Mouse (Mus musculus): ENCODE results near the gene Eed. TPM values are rescaled to one million over a fixed set of nuclear protein-coding genes. Genes with fewer than 3 reads are reported as not detected.

Eed gene
- polyA plus RNA-seq, 2 experiments = 32.3 to 34.1 TPM

- peaks cover 0 to 2% of the 10 kb centered on the region in 2 experiments; a peak in 2 of 4 replicates for H3K4me1 ChIP-seq (replicated peaks; ENCODE audit: control insufficient read depth in 2 of 2, insufficient read depth in 2 of 2, low read length in 1 of 2)
- no peak for DNase-seq (ENCODE audit: low read depth in 3 of 3, low spot score in 3 of 3)
- no peak overlapping the region for H3K4me2 ChIP-seq (ENCODE audit: low read depth)
These were observed 71.1 kb downstream of the Eed start for GRCm38 (mm10) chr7:89909711-89910110.

DNA sequence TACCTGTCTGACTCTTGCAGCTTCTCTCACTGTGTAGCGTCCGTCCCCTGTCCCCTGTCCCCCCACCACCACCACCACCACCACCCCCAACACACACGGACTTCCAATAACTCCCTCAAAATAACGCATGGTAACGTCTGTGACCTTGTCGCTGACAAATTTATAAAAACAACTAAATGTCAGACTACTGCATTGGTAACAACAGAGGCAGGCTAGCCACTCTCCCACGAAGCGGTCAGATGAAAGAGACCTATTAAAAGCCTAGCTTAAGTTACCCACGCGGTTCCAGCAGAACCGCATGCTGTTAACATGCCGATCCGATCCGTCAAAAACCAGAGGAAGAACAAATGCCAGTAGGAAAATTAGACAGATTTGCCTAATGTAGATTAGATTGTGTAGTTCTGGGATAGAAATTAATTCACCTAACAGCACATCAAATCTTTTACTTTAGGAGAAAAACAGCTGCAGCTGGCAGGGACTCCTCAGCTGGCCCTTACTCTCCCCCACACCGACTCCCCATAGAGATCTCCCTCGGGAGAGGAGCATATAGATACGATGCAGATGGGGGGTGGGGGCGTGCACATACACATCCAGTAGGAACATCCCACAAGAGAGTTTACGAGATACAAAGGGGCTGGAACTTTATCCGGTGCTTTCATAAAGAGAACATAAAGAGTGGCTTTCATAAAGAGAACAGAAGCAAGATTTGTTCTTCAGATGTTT, 71.7 kb downstream of the Eed start:
- H3K27ac ChIP-seq = no peak overlapping the region
- H3K4me1 ChIP-seq (replicated peaks; ENCODE audit: control insufficient read depth in 2 of 2, insufficient read depth in 2 of 2, low read length in 1 of 2) = peaks cover 0 to 2% of the 10 kb centered on the region in 2 experiments; a peak in 2 of 4 replicates
- ATAC-seq (ENCODE audit: insufficient read depth) = no peak
- no peak overlapping the region for H3K9ac ChIP-seq (replicated peaks)
- H3K4me2 ChIP-seq (ENCODE audit: low read depth) = no peak overlapping the region
- WGBS (ENCODE audit: insufficient replicate concordance) = 68% methylated on average over 20 of the region's 20 CpGs
- H3K27me3 ChIP-seq (ENCODE audit: control insufficient read depth, insufficient read depth, low read length) = no peaks in the 10 kb centered on the region
- no peaks in the 10 kb centered on the region for H3K36me3 ChIP-seq (replicated peaks; ENCODE audit: control insufficient read depth, insufficient read depth, low read depth)
- no peak overlapping the region for H3K4me3 ChIP-seq (ENCODE audit: insufficient read depth in 1 of 2, low read depth in 2 of 2, low read length in 2 of 2)
- no peak for DNase-seq (ENCODE audit: low read depth in 3 of 3, low spot score in 3 of 3)
- TF ChIP-seq CTCF (IDR thresholded peaks at IDR 0.05; ENCODE audit: low read depth) (no peak), EP300 (IDR thresholded peaks at IDR 0.05; ENCODE audit: low read depth) (no peak)
- no peaks in the 10 kb centered on the region for H3K9me3 ChIP-seq (ENCODE audit: control insufficient read depth, low read length)

More at GRCm38 (mm10) chr7:89909711-89910110, 71.1 kb downstream of the Eed start:
- no peak overlapping the region for H3K27ac ChIP-seq
- H3K4me3 ChIP-seq (ENCODE audit: insufficient read depth in 1 of 2, low read depth in 2 of 2, low read length in 2 of 2) = no peak overlapping the region
- 57% methylated on average over 4 of the region's 4 CpGs for WGBS (ENCODE audit: insufficient replicate concordance)
- no peaks in the 10 kb centered on the region for H3K9me3 ChIP-seq (ENCODE audit: control insufficient read depth, low read length)
- H3K9ac ChIP-seq (replicated peaks) = no peak overlapping the region
- no peaks in the 10 kb centered on the region for H3K27me3 ChIP-seq (ENCODE audit: control insufficient read depth, insufficient read depth, low read length)
- H3K36me3 ChIP-seq (replicated peaks; ENCODE audit: control insufficient read depth, insufficient read depth, low read depth) = no peaks in the 10 kb centered on the region
- TF ChIP-seq CTCF (IDR thresholded peaks at IDR 0.05; ENCODE audit: low read depth) = no peak
- no peak for TF ChIP-seq EP300 (IDR thresholded peaks at IDR 0.05; ENCODE audit: low read depth)
- no peak for ATAC-seq (ENCODE audit: insufficient read depth)

- TF ChIP-seq CTCF (IDR thresholded peaks at IDR 0.05; ENCODE audit: low read depth) (no peak), EP300 (IDR thresholded peaks at IDR 0.05; ENCODE audit: low read depth) (no peak)
- WGBS (ENCODE audit: insufficient replicate concordance) = 52% methylated on average over 7 of the region's 7 CpGs
- no peak for DNase-seq (ENCODE audit: low read depth in 3 of 3, low spot score in 3 of 3)
- Histone ChIP-seq H3K27me3 (ENCODE audit: control insufficient read depth, insufficient read depth, low read length) (no peaks in the 10 kb centered on the region), H3K27ac (no peak overlapping the region), H3K9me3 (ENCODE audit: control insufficient read depth, low read length) (no peaks in the 10 kb centered on the region), H3K4me2 (ENCODE audit: low read depth) (no peak overlapping the region), H3K4me1 (replicated peaks; ENCODE audit: control insufficient read depth in 2 of 2, insufficient read depth in 2 of 2, low read length in 1 of 2) (peaks cover 0 to 2% of the 10 kb centered on the region in 2 experiments; a peak in 2 of 4 replicates), H3K9ac (replicated peaks) (no peak overlapping the region), H3K4me3 (ENCODE audit: insufficient read depth in 1 of 2, low read depth in 2 of 2, low read length in 2 of 2) (no peak overlapping the region), H3K36me3 (replicated peaks; ENCODE audit: control insufficient read depth, insufficient read depth, low read depth) (no peaks in the 10 kb centered on the region)
- no peak for ATAC-seq (ENCODE audit: insufficient read depth)
These were observed 72.4 kb downstream of the Eed start for GRCm38 (mm10) chr7:89908421-89908820.

GRCm38 (mm10) chr7:89907950-89908349, 72.8 kb downstream of the Eed start:
- no peaks in the 10 kb centered on the region for H3K27me3 ChIP-seq (ENCODE audit: control insufficient read depth, insufficient read depth, low read length)
- H3K4me3 ChIP-seq (ENCODE audit: insufficient read depth in 1 of 2, low read depth in 2 of 2, low read length in 2 of 2) = no peak overlapping the region
- no peak overlapping the region for H3K9ac ChIP-seq (replicated peaks)
- peaks cover 0 to 2% of the 10 kb centered on the region in 2 experiments; a peak in 2 of 4 replicates for H3K4me1 ChIP-seq (replicated peaks; ENCODE audit: control insufficient read depth in 2 of 2, insufficient read depth in 2 of 2, low read length in 1 of 2)
- WGBS (ENCODE audit: insufficient replicate concordance) = 15% methylated on average over 8 of the region's 8 CpGs
- no peaks in the 10 kb centered on the region for H3K9me3 ChIP-seq (ENCODE audit: control insufficient read depth, low read length)
- no peak overlapping the region for H3K4me2 ChIP-seq (ENCODE audit: low read depth)
- ATAC-seq (ENCODE audit: insufficient read depth) = no peak
- H3K36me3 ChIP-seq (replicated peaks; ENCODE audit: control insufficient read depth, insufficient read depth, low read depth) = no peaks in the 10 kb centered on the region
- H3K27ac ChIP-seq = no peak overlapping the region
- DNase-seq (ENCODE audit: low read depth in 3 of 3, low spot score in 3 of 3) = peak; percentile 34 to 59 (median 45)
- TF ChIP-seq CTCF (IDR thresholded peaks at IDR 0.05; ENCODE audit: low read depth) (peak; percentile 89), EP300 (IDR thresholded peaks at IDR 0.05; ENCODE audit: low read depth) (no peak)

Other genes with a start within 250 kb of the Eed start
- gene Ccdc81, start 77.4 kb downstream of the Eed start, polyA plus RNA-seq (2012; rRNA removed) = not detected in 2 replicates
- gene Ccdc81, start 77.4 kb downstream of the Eed start, polyA plus RNA-seq (2014; fragmentation: Nextera tagmentation; extraction: Ambion mirVana) = not detected in 2 replicates
- 13.9 and 26.7 TPM in 2 replicates for gene Hikeshi, start 39.8 kb downstream of the Eed start, polyA plus RNA-seq (2012; rRNA removed)
- gene Hikeshi, start 39.8 kb downstream of the Eed start, polyA plus RNA-seq (2014; fragmentation: Nextera tagmentation; extraction: Ambion mirVana) = 62.1 and 66.9 TPM in 2 replicates
- gene Picalm, start 149.2 kb upstream of the Eed start, polyA plus RNA-seq (2012; rRNA removed) = 97.1 and 138 TPM in 2 replicates
- gene Picalm, start 149.2 kb upstream of the Eed start, polyA plus RNA-seq (2014; fragmentation: Nextera tagmentation; extraction: Ambion mirVana) = 61.5 and 63.2 TPM in 2 replicates